Mouse (Mus musculus) heart, embryonic 12.5 days (tissue): Measurements from ENCODE around the gene Gcc2. TPM values are rescaled to one million over a fixed set of nuclear protein-coding genes. Genes with fewer than 3 reads are reported as not detected.
"Not testable (repeated sequence)": the region's sequence is repeated elsewhere in the genome, so short reads cannot be mapped to it uniquely, and the experiment has no call there.

Source experiments
- ATAC-seq: fragments of 200-750 bp; cut with Nextera tagmentation; 2 replicates; pipeline ENCODE4 v1.8.0; 2017; ENCODE audit warnings: moderate TSS enrichment, moderate library complexity; ENCODE audit not compliant: insufficient number of reproducible peaks, low FRiP score
- H3K27ac ChIP-seq: fragments of 300-500 bp; sonication (generic); 2 replicates; pipeline ENCODE4 v1.5.1; 2016; ENCODE audit warnings: mild to moderate bottlenecking, moderate library complexity; ENCODE audit not compliant: poor library complexity, severe bottlenecking
- H3K27me3 ChIP-seq: fragments of 300-500 bp; sonication (generic); replicated peaks from 2 replicates; pipeline ENCODE4 v1.6.1; 2016; ENCODE audit warnings: mild to moderate bottlenecking, moderate library complexity
- H3K36me3 ChIP-seq: fragments of 300-500 bp; sonication (generic); 2 replicates; pipeline ENCODE4 v1.6.1; 2016; ENCODE audit warnings: mild to moderate bottlenecking, moderate library complexity
- H3K4me1 ChIP-seq: fragments of 300-500 bp; sonication (generic); replicated peaks from 2 replicates; pipeline ENCODE4 v1.6.1; 2016; ENCODE audit warnings: mild to moderate bottlenecking
- H3K4me2 ChIP-seq: fragments of 300-500 bp; sonication (generic); 2 replicates; pipeline ENCODE4 v1.6.1; 2016; ENCODE audit warnings: mild to moderate bottlenecking, moderate library complexity
- H3K4me3 ChIP-seq: fragments of 300-500 bp; sonication (generic); 2 replicates; pipeline ENCODE4 v1.5.1; 2016; ENCODE audit warnings: mild to moderate bottlenecking
- H3K9ac ChIP-seq: fragments of 300-500 bp; sonication (generic); 2 replicates; pipeline ENCODE4 v1.6.1; 2016; ENCODE audit warnings: mild to moderate bottlenecking, moderate library complexity
- H3K9me3 ChIP-seq: fragments of 300-500 bp; sonication (generic); replicated peaks from 2 replicates; pipeline ENCODE4 v1.6.1; 2016; ENCODE audit warnings: mild to moderate bottlenecking, moderate library complexity
- WGBS: fragments of 180-500 bp; shearing (Covaris S2); methylation state at CpG from one replicate; pipeline ENCODE4 v1.1.7; 2016; 5-methylcytosine and 5-hydroxymethylcytosine counted together
- polyA plus RNA-seq: library from polyadenylated mRNA; unstranded; fragments of >200 nt; fragmentation: Nextera tagmentation; extraction: Ambion mirVana; gene quantifications from 2 replicates; pipeline ENCODE4 v1.2.1, GENCODE M21; 2016

Gene Gcc2
- polyA plus RNA-seq, 1 experiment from 2014 or later = 47.5 TPM

GRCm38 (mm10) chr10:58233054-58233739, 22.1 kb upstream of the Gcc2 start:
- ATAC-seq = peak; percentile 57
- H3K9me3 ChIP-seq = peaks cover 30% of the 10 kb centered on the region
- H3K9ac ChIP-seq, H3K4me3 ChIP-seq, H3K4me1 ChIP-seq, H3K27me3 ChIP-seq, H3K4me2 ChIP-seq, H3K36me3 ChIP-seq, H3K27ac ChIP-seq: not testable (repeated sequence)
- 67% methylated on average over 10 of the region's 10 CpGs for WGBS

GRCm38 (mm10) chr10:58233740-58234121, 21.6 kb upstream of the Gcc2 start:
- not testable (repeated sequence) for H3K4me2 ChIP-seq, H3K36me3 ChIP-seq, H3K27ac ChIP-seq, H3K4me1 ChIP-seq, H3K9ac ChIP-seq, H3K27me3 ChIP-seq, ATAC-seq, H3K4me3 ChIP-seq
- peaks cover 30% of the 10 kb centered on the region for H3K9me3 ChIP-seq

- not testable (repeated sequence) for ATAC-seq, H3K4me2 ChIP-seq, H3K9ac ChIP-seq, H3K36me3 ChIP-seq, H3K27me3 ChIP-seq, H3K27ac ChIP-seq, H3K4me1 ChIP-seq, H3K4me3 ChIP-seq
- 71% methylated on average over 4 of the region's 4 CpGs for WGBS
- peaks cover 33% of the 10 kb centered on the region for H3K9me3 ChIP-seq
Measured at GRCm38 (mm10) chr10:58234985-58235384, 20.3 kb upstream of the Gcc2 start.

- Histone ChIP-seq H3K27me3 (no peaks in the 10 kb centered on the region), H3K4me3 (no peak within 1 kb of the TSS), H3K9me3 (peaks cover 29% of the 10 kb centered on the region), H3K4me1 (no peaks in the 10 kb centered on the region), H3K9ac (no peak within 1 kb of the TSS), H3K4me2 (no peak within 1 kb of the TSS), H3K27ac (no peak within 1 kb of the TSS), H3K36me3 (no peaks in the 10 kb centered on the region)
- WGBS = 82% methylated on average over 10 of the region's 10 CpGs
- ATAC-seq = no peak
Measured at GRCm38 (mm10) chr10:58236613-58237012, 18.7 kb upstream of the Gcc2 start, which contains the start of gene Gm4981. TSS of gene Gm4981 (minus strand) at chr10:58236701.

GRCm38 (mm10) chr10:58238984-58239740, 16.1 kb upstream of the Gcc2 start:
- H3K27me3 ChIP-seq, H3K4me3 ChIP-seq, H3K9ac ChIP-seq, H3K27ac ChIP-seq, H3K36me3 ChIP-seq, H3K4me2 ChIP-seq, H3K4me1 ChIP-seq: not testable (repeated sequence)
- H3K9me3 ChIP-seq = peaks cover 15% of the 10 kb centered on the region
- peak; percentile 89 for ATAC-seq
- WGBS = 79% methylated on average over 8 of the region's 8 CpGs

GRCm38 (mm10) chr10:58249535-58249934, 5.8 kb upstream of the Gcc2 start:
- Histone ChIP-seq H3K4me2 (no peak overlapping the region), H3K9me3 (no peaks in the 10 kb centered on the region), H3K27ac (no peak overlapping the region), H3K4me3 (no peak overlapping the region), H3K36me3 (no peaks in the 10 kb centered on the region), H3K27me3 (no peaks in the 10 kb centered on the region), H3K9ac (no peak overlapping the region), H3K4me1 (peaks cover under 1% of the 10 kb centered on the region)
- 26% methylated on average over 1 of the region's 1 CpGs for WGBS
- no peak for ATAC-seq

GRCm38 (mm10) chr10:58254635-58255175, 592 bp upstream of the Gcc2 start:
- Histone ChIP-seq H3K4me3 (peak overlapping the region; percentile 90), H3K9ac (no peak overlapping the region; the same call in 1 of the 2 replicates), H3K27me3 (no peaks in the 10 kb centered on the region), H3K36me3 (peaks cover 12% of the 10 kb centered on the region), H3K4me1 (peaks cover 13% of the 10 kb centered on the region), H3K27ac (no peak overlapping the region), H3K4me2 (peak overlapping the region; percentile 70), H3K9me3 (no peaks in the 10 kb centered on the region)
- 35% methylated on average over 6 of the region's 6 CpGs for WGBS
- no peak for ATAC-seq

- Histone ChIP-seq H3K36me3 (peaks cover 21% of the 10 kb centered on the region), H3K9me3 (no peaks in the 10 kb centered on the region), H3K4me1 (peaks cover 13% of the 10 kb centered on the region), H3K4me3 (peak overlapping the region; percentile 90), H3K27me3 (no peaks in the 10 kb centered on the region), H3K4me2 (peak overlapping the region; percentile 70), H3K27ac (no peak overlapping the region), H3K9ac (peak overlapping the region; percentile 86)
- 7% methylated on average over 4 of the region's 4 CpGs for WGBS
- ATAC-seq = no peak
Measured at GRCm38 (mm10) chr10:58255954-58256353, 657 bp downstream of the Gcc2 start.

GRCm38 (mm10) chr10:58258466-58258865, 3.2 kb downstream of the Gcc2 start:
- no peak for ATAC-seq
- Histone ChIP-seq H3K4me3 (no peak overlapping the region), H3K9me3 (no peaks in the 10 kb centered on the region), H3K4me2 (no peak overlapping the region), H3K36me3 (peaks cover 34% of the 10 kb centered on the region), H3K9ac (no peak overlapping the region), H3K4me1 (peaks cover 13% of the 10 kb centered on the region), H3K27ac (no peak overlapping the region), H3K27me3 (no peaks in the 10 kb centered on the region)
- 65% methylated on average over 5 of the region's 5 CpGs for WGBS

GRCm38 (mm10) chr10:58282238-58282637, 26.9 kb downstream of the Gcc2 start:
- 87% methylated on average over 7 of the region's 7 CpGs for WGBS
- no peaks in the 10 kb centered on the region for H3K9me3 ChIP-seq
- H3K27ac ChIP-seq = no peak overlapping the region
- H3K36me3 ChIP-seq = peaks cover 65% of the 10 kb centered on the region
- no peak overlapping the region for H3K9ac ChIP-seq
- H3K27me3 ChIP-seq = peaks cover 3% of the 10 kb centered on the region; the same call in 1 of the 2 replicates
- H3K4me3 ChIP-seq = no peak overlapping the region
- H3K4me1 ChIP-seq = no peaks in the 10 kb centered on the region
- no peak for ATAC-seq
- no peak overlapping the region for H3K4me2 ChIP-seq

GRCm38 (mm10) chr10:58290742-58291141, 35.4 kb downstream of the Gcc2 start:
- Histone ChIP-seq H3K27me3 (no peaks in the 10 kb centered on the region), H3K36me3 (peaks cover 76% of the 10 kb centered on the region), H3K4me2 (no peak overlapping the region), H3K9ac (no peak overlapping the region), H3K9me3 (no peaks in the 10 kb centered on the region), H3K4me1 (no peaks in the 10 kb centered on the region), H3K4me3 (no peak overlapping the region), H3K27ac (no peak overlapping the region)
- WGBS = 52% methylated on average over 3 of the region's 3 CpGs
- ATAC-seq = no peak
